Mouse (Mus musculus) liver, postnatal 0 days (tissue): ENCODE measurements around the gene Thsd7a. TPM values are rescaled to one million over a fixed set of nuclear protein-coding genes. Genes with fewer than 3 reads are reported as not detected.

Experiments
- ATAC-seq: fragments of 200-750 bp; cut with Nextera tagmentation; 2 replicates; pipeline ENCODE4 v1.8.0; 2017; ENCODE audit warnings: mild to moderate bottlenecking, moderate library complexity
- DNase-seq: peaks from one replicate; pipeline ENCODE4 v3.0.0-alpha.2; 2016
- H3K27ac ChIP-seq: fragments of 300-500 bp; sonication (generic); 2 replicates; pipeline ENCODE4 v1.5.1; 2014; ENCODE audit warnings: antibody characterized with exemption, moderate library complexity, mild to moderate bottlenecking, low read depth
- H3K27me3 ChIP-seq: fragments of 300-500 bp; sonication (generic); 2 replicates; pipeline ENCODE4 v1.6.1; 2014; ENCODE audit warnings: low read length, control low read depth, mixed read lengths; ENCODE audit not compliant: insufficient read depth
- H3K36me3 ChIP-seq: fragments of 300-500 bp; sonication (generic); replicated peaks from 2 replicates; pipeline ENCODE4 v1.6.1; 2014; ENCODE audit warnings: mild to moderate bottlenecking, control low read depth, low read length, moderate library complexity, mixed read lengths; ENCODE audit not compliant: insufficient read depth
- H3K4me1 ChIP-seq: fragments of 300-500 bp; sonication (generic); 2 replicates; pipeline ENCODE4 v1.6.1; 2014; ENCODE audit warnings: antibody characterized with exemption, mild to moderate bottlenecking, control low read depth; ENCODE audit not compliant: insufficient read depth
- H3K4me2 ChIP-seq: fragments of 300-500 bp; sonication (generic); 2 replicates; pipeline ENCODE4 v1.6.1; 2014; ENCODE audit warnings: low read depth, mild to moderate bottlenecking, low read length, moderate library complexity, mixed read lengths
- H3K4me3 ChIP-seq: fragments of 300-500 bp; sonication (generic); 2 replicates; pipeline ENCODE4 v1.5.1; 2014; ENCODE audit warnings: low read depth, low read length
- H3K9ac ChIP-seq: fragments of 300-500 bp; sonication (generic); replicated peaks from 2 replicates; pipeline ENCODE4 v1.6.1; 2014; ENCODE audit warnings: mild to moderate bottlenecking, moderate library complexity
- H3K9me3 ChIP-seq: fragments of 300-500 bp; sonication (generic); 2 replicates; pipeline ENCODE4 v1.6.1; 2016; ENCODE audit warnings: mild to moderate bottlenecking, control low read depth, low read length, mixed read lengths
- CTCF ChIP-seq: sonication (generic); IDR thresholded peaks from 2 replicates; pipeline ENCODE4 v1.5.1; 2016; ENCODE audit warnings: antibody characterized with exemption, low read depth
- EP300 ChIP-seq: IDR thresholded peaks from 2 replicates; pipeline ENCODE4 v1.6.1; 2016; ENCODE audit warnings: antibody characterized with exemption, low read depth, mild to moderate bottlenecking
- WGBS: fragments of 180-500 bp; shearing (Covaris S2); extraction: QIAGEN DNeasy Blood & Tissue Kit; methylation state at CpG from one replicate; pipeline ENCODE4 v1.1.7; 2014; ENCODE audit not compliant: insufficient replicate concordance; 5-methylcytosine and 5-hydroxymethylcytosine counted together
- polyA plus RNA-seq: library from polyadenylated mRNA; unstranded; fragments of >200 nt; fragmentation: Nextera tagmentation; extraction: Ambion mirVana; gene quantifications from 2 replicates; pipeline ENCODE4 v1.2.1, GENCODE M21; 2015

Thsd7a gene
- polyA plus RNA-seq, 1 experiment from 2014 or later: 0.33 TPM

DNA sequence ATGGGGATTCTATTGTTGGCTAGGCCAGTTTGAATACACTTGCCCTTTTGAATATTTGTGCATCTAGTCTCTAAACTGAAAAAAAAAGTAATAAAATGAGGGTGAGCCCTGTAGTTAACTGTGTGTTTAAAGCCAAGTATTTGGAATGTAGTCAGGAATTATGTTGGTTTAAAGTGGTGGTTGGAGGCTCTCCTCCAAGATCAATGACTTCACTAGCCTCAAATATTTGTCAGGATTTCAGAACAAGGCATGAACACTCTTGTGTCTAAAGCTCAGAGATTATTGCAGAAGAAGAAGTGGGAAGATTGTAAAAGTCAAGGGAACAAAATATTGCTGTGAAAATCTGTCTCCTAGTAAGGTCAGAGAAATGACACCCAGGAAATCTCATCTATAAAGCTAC is 249.3 kb downstream of the Thsd7a start:
- no peak overlapping the region for H3K9ac ChIP-seq
- no peak overlapping the region for H3K4me3 ChIP-seq
- H3K4me2 ChIP-seq: no peak overlapping the region
- no peak for ATAC-seq
- no peaks in the 10 kb centered on the region for H3K36me3 ChIP-seq
- no peak for TF ChIP-seq CTCF
- TF ChIP-seq EP300: no peak
- DNase-seq: no peak
- H3K27me3 ChIP-seq: no peaks in the 10 kb centered on the region
- no peaks in the 10 kb centered on the region for H3K9me3 ChIP-seq
- no peak overlapping the region for H3K27ac ChIP-seq
- no peaks in the 10 kb centered on the region for H3K4me1 ChIP-seq

DNA sequence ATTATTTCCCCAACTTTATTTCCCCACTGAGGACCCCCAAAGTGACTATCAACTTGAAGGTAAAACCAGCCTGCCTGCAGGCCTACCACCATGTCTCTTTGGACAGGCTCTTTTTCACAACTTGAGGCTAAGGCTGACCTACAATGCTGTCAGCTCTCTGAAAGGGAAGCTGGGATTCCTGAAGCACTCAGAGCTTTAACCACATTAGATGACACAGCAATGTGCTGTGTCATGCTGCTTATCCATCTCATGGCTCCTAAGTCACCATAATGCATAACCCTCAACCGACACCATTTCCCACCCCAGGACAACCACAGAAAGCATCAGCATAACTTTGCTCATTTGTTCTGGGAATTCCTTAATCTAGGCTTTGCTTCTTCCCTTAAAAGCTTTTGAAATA is 255.6 kb downstream of the Thsd7a start:
- no peak for ATAC-seq
- no peak for DNase-seq
- no peak for TF ChIP-seq CTCF
- no peak for TF ChIP-seq EP300
- no peak overlapping the region for H3K27ac ChIP-seq
- no peaks in the 10 kb centered on the region for H3K4me1 ChIP-seq
- no peaks in the 10 kb centered on the region for H3K36me3 ChIP-seq
- no peak overlapping the region for H3K4me3 ChIP-seq
- H3K9ac ChIP-seq: no peak overlapping the region
- no peak overlapping the region for H3K4me2 ChIP-seq
- H3K27me3 ChIP-seq: no peaks in the 10 kb centered on the region
- no peaks in the 10 kb centered on the region for H3K9me3 ChIP-seq
- WGBS: 38% methylated on average over 1 of the region's 1 CpGs

DNA sequence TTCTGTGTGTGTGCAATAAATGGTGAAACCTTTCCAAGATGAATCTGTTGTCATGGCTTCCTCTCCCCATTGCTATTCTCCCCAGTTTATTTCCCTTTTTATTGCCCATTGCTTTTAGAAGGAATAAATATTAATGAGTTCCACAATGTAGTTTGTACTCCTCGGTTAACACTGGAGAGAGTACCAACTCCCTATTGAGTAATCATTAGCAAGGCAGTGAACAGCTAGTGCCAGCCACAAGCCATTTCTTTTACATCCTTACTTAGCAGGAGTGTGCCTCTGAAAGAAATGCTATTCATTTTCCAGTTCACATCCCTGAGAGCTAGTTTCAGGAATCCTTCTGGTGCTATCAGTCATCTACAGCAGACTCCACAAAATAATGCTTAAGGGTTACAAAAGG is 260.3 kb downstream of the Thsd7a start:
- Histone ChIP-seq H3K27ac (no peak overlapping the region), H3K4me1 (no peaks in the 10 kb centered on the region), H3K9ac (no peak overlapping the region), H3K27me3 (no peaks in the 10 kb centered on the region), H3K36me3 (no peaks in the 10 kb centered on the region), H3K4me2 (no peak overlapping the region), H3K9me3 (no peaks in the 10 kb centered on the region), H3K4me3 (no peak overlapping the region)
- no peak for TF ChIP-seq EP300
- TF ChIP-seq CTCF: no peak
- ATAC-seq (no peak), DNase-seq (no peak)
- 74% methylated on average over 1 of the region's 1 CpGs for WGBS

DNA sequence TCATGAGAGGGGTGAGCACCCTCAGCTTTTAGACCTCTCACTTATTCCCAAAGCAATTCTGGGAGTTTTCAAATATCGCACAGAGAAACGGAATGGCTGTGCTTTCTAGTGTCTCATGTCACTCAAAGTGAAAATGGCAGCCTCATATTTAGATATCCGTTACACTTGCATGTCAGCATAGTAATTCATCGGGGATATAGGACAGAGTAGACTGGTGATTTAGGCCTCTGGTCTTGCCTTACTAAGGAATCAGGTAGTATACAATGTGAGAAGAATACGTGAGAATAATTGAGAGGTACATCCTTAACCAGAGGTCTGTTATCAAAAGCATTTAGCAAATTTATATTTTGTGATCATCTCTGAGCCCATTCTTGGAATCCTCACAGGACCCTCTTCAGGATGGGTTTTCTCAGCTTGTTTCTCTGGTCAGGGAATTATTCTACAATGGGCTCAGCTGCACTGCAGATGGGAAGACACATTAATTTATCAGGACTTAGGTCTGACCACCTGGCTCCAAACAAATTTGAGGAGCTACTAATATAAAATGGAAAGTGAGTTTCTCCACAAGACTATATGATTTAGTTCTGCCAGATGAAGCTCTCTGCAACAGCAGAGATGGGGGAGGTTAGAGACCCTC is 267.6 kb downstream of the Thsd7a start:
- no peak overlapping the region for H3K9ac ChIP-seq
- TF ChIP-seq CTCF (no peak), EP300 (no peak)
- no peak overlapping the region for H3K4me2 ChIP-seq
- H3K9me3 ChIP-seq: no peaks in the 10 kb centered on the region
- ATAC-seq (no peak), DNase-seq (no peak)
- no peaks in the 10 kb centered on the region for H3K36me3 ChIP-seq
- no peak overlapping the region for H3K4me3 ChIP-seq
- H3K27me3 ChIP-seq: no peaks in the 10 kb centered on the region
- H3K4me1 ChIP-seq: no peaks in the 10 kb centered on the region
- no peak overlapping the region for H3K27ac ChIP-seq
- 79% methylated on average over 5 of the region's 5 CpGs for WGBS

DNA sequence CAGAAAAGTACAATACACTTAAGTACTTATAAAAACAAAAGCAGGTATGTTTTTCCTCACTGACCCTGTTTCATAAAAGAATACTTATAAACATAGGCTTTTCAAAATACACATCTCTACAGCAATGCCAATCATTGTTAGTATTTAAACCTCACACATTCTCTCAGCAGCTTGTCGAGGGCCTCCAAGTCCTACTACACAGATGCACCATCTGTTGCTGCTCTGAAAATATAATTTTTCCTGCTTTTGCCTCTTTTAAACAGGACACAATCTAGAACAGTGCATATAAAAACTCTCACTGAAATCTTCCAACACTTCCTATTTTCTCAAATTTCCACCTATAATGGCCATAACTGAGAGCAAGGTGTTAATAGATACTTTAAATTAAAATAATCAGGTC is 270.9 kb downstream of the Thsd7a start:
- no peak for TF ChIP-seq EP300
- 69% methylated on average over 1 of the region's 1 CpGs for WGBS
- ATAC-seq (no peak), DNase-seq (no peak)
- Histone ChIP-seq H3K27ac (no peak overlapping the region), H3K9me3 (no peaks in the 10 kb centered on the region), H3K4me3 (no peak overlapping the region), H3K36me3 (no peaks in the 10 kb centered on the region), H3K27me3 (no peaks in the 10 kb centered on the region), H3K4me2 (no peak overlapping the region), H3K4me1 (no peaks in the 10 kb centered on the region), H3K9ac (no peak overlapping the region)

DNA sequence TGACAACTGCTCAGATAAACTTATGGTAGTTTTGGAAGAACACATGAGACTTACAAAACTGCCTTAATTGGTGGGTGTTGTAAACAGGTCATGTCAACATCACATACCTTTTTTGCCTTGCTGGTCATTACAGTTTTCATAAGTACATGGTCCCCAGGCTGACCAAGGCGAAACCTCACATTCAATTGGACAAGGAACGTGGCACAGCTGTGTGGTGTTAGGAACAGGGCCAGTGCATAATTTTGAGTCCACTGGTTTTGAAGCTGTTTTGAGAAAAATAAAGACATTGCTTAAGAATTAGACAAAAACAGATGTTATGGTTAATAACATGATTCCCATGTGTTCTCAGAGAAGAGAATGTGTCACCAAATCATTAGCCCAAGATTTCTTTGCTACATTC is 278.3 kb downstream of the Thsd7a start:
- no peak for ATAC-seq
- no peak for DNase-seq
- Histone ChIP-seq H3K4me2 (no peak overlapping the region), H3K27ac (no peak overlapping the region), H3K4me3 (no peak overlapping the region), H3K4me1 (no peaks in the 10 kb centered on the region), H3K36me3 (no peaks in the 10 kb centered on the region), H3K9me3 (no peaks in the 10 kb centered on the region), H3K27me3 (no peaks in the 10 kb centered on the region), H3K9ac (no peak overlapping the region)
- TF ChIP-seq CTCF (no peak), EP300 (no peak)
- 61% methylated on average over 2 of the region's 2 CpGs for WGBS
